Mouse (Mus musculus): ENCODE data around the gene Gm10197.

Gene Gm10197

DNA sequence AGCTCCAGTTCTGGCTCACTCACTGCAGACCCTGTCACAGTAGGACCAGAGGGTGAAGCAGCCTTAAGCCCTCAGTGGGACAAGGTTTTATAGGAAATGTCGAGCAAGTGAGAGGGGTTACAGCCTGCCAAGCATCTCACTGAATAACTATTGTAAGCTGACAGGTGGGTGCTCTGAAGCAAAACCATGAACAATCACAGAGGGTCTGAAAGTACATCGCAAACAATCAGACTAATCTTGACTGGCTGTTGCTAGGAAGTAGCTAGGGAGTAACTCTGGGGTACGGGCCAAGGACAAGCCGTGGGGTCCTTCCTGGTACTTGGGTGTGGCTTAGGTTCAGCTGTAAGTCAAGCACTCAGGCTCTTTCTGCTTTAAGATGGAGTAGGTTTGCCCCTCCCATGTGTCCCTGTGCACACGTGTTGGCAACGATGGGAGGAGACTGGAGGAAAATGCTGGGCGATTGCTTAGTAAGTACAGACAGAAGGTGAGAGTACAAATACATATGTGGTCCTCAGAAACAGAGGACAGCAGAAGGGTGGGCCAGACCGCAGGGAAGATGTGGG, 21.3 kb upstream of the Gm10197 start:
- no peak for DNase-seq

DNA sequence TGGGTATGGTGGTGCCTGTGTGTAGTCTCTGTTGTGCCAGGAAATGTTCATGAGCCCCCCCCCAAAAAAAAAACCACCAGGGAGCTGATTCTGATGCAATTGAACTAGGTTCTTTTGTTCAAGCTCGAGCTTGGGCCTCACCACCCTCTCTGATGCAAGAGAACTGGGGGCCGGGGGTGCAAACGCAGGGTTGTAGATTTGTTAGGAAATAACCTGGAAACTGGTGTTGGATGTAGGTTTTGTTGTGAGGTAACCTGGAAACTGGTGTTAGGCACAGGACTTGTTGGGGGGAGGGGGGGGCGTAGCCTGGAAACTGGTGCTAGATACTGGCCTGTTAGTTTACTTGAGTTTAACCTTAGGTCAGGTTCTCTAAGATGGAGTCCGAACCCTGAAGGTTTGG, 20.2 kb upstream of the Gm10197 start:
- DNase-seq, result no peak

- DNase-seq, result no peak
Observed at GRCm38 (mm10) chr19:53391386-53391785, 19.8 kb upstream of the Gm10197 start.

DNA sequence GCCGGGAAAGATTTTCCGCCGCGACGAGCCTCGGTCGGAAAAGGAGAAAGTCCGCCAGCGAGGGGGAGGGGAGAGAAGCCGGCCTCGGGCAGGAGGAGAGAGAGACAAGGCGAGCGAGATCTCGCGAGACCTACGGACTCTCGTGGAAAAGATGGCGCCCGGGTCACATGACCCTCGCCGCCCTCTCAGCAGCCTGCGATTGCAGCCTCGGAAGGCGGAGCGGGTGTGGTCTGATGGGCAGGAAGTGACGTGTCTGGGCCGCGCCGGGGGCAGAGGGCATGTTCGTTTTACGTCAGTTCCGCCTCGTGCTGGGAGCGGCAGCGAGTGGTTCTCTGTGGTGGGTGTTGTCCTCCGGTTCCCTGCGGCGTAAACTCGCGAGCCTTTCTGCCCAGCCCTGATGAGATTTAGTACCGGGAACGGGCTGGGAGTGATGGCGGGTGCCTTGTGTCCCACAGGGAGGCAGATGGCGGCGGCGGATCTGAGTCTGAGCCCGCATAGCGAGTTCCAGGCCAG, 19.0 kb upstream of the Gm10197 start, which contains the start of gene Smndc1:
Gene Smndc1, minus strand, starts transcription at position 84 of the 513 bp plus-strand sequence.
- DNase-seq, result peak; percentile 100

GRCm38 (mm10) chr19:53389851-53390431, 18.4 kb upstream of the Gm10197 start:
- no peak for DNase-seq

DNA sequence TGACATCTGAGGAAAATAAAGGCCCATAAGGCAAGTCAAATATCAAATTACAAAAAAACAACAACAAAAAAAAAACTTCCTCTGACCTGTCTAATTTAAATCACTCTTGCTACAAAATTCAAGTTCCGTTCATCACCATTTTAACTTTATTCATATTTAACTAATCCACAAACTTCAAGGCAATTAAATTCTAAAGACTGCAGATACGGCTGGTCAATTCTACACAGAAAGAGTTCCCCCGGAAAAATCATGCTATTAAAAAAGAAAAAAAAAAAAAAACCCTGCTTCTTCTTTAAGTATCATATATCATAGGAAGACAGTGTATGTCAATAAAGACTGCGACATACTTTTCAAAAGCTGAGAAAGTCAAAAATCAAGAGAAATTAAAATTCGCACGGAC, 17.9 kb upstream of the Gm10197 start:
- DNase-seq, result no peak

DNA sequence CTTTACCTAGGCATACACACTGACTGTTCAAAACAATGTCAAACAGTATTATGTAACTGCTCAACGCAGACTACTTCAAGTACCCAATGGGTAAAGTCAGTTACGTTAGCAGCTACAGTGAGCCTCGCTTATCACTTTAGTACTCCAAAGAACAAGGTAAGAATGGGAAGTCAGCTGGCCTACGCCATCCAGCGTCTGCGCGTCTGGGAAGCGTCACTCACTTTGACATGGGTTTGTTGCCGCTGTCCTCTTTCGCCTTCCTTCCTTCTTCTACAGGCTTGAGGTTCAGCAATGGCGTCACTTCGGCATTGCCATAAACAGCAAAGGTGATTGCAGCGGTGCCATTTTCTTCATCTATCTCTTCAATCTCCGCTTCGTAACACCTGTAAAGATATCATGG, 11.8 kb upstream of the Gm10197 start:
- no peak for DNase-seq

DNA sequence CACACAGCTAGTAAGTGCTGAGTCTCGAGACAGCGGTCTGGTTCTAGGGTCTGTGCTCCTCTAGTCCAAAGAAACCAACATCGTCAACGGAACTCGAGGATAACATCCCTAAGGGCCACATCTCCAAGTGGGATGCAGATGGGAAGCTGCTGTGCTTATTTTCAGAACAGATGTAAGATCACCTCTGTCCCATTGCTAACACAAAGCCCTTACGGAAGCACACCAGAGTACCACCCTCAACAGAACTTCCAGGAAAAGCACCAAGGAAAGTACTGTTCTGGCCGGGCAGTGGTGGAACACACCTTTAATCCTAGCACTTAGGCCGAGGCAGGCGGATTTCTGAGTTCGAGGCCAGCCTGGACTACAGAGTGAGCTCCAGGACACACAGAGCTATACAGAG, 6.9 kb upstream of the Gm10197 start:
- DNase-seq, result no peak

GRCm38 (mm10) chr19:53377652-53378051, 6.1 kb upstream of the Gm10197 start:
- DNase-seq, result no peak

GRCm38 (mm10) chr19:53375816-53376215, 4.2 kb upstream of the Gm10197 start:
- no peak for DNase-seq

DNA sequence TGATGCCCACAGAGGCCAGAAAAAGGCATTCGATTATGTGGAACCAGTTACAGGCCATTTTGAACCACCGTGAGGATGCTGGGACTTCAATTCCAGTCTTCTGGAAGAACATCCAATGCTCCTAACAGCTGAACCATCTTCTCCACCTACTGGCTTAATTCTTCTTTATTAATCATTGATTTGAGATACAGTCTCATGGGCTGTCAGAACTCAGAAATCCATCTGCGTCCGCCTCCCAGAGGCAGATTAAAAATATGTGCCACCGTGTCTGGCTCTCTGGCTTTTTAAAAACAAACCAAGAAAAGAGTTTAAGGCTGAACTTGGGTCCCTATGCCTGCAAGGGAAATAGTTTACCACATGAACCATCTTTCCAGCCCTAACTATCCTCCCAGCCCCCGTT, 3.7 kb upstream of the Gm10197 start:
- DNase-seq, result no peak

GRCm38 (mm10) chr19:53373570-53373969, 2.0 kb upstream of the Gm10197 start:
- no peak for DNase-seq

DNA sequence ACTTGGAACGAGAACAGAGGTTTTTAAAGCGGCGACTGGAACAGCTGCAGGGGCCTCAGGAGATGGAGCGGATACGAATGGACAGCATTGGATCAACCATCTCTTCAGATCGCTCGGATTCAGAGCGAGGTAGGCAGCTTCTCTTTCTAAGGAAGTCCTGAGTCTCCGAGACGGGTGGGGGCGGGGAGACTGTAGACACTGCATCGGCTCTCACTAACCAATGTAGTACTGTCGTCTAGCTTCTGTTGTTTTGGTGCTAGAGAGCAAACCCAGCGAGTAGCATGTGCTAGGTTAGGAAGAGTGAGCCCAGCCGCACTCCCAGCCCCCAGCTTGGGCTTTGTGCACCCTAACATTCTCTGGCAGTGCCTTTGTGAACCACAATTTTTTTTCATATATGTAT, 1.3 kb downstream of the Gm10197 start:
- no peak for DNase-seq

- DNase-seq, result peak; percentile 81
Observed at GRCm38 (mm10) chr19:53369469-53370043, 2.0 kb downstream of the Gm10197 start.

DNA sequence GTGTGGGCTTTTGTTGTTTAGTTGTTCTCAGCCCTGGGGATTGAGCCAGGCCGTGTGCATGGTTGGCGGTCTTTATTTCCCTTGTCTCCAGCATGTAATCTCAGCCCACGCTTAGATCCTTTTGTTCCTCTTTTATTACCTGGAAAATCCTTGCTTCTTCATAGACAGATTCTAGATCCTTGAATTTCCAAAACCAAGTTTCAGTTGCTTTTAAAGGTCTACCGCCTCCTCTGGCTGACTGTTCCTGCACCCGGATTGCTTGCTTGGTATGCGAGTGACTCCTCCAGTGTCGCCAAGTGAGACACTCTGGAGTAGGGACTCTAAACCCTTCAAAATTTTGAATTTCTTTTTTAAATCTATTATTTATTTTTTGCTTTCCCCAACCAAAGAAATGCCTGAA, 4.7 kb downstream of the Gm10197 start:
- DNase-seq, result no peak

DNA sequence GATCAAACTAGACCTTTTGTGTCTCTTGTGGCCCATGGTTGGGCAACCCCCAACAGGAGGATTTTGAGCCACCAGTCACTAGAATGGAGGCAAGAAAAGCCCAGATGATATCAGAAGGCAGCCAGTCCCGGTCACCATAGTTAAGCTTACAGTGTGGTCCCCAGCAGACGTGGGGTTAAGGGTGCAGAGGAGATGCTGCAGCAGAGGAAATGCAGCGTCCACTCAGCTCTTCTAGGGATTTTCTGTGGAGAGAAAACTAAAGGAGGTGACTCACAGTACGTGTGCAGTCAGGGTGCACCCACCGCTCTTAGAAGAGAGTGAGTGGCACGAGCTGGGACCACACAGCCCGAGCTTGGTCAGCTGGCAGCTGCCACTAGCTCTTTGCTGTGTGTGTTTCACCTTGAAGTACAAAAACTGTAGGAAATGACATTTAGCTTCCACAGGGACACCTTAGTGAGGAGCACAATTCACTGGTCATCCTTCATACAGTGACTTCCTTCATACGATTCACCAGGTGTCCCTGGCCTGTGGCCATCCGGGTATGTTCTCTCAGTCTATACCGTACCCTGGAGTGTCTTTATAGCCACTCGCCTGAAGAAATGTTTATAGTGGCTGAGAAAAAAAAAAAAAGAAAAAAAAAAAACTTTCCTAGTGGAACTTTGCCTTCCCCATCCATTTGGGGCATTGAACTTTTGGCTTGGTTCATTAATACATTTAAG, 5.3 kb downstream of the Gm10197 start:
- no peak for DNase-seq

GRCm38 (mm10) chr19:53364963-53365362, 6.6 kb downstream of the Gm10197 start:
- peak; percentile 71 for DNase-seq

DNA sequence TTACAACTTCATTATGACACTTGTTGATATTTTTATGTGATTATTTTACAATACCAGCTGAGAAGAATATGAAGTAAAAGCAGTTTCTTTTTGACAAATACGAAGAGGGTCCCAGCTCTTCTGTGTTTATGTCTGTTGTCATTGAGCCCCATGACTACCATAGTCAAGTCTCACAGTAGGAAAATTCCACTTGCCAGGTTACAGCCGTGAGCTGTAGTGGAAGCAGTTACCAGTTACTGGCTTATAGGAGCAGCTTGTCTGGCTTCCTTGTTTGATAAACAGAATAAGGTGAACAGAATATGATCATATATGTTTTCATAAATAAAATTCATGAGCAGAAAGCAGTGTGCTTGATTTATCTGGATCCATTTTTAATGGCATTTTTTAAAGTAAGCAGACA, 7.0 kb downstream of the Gm10197 start:
- no peak for DNase-seq

DNA sequence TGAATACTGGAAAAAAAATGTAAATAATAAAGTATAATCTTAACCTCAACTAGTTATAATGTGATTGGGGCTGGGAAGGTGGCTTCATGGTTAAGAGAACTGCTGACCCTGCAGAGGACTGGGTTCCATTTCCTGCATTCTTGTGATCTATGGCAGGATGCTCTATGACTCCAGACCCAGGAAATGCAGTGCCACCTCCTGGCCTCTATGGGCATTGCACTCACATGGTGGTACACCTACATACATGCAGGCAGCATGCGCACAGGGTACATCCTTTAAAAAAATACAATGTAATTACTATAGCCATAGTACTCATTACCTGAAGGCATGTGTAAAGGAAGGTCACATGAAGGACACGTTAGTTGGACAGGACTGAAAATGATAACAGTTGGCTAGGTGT, 8.6 kb downstream of the Gm10197 start:
- peak; percentile 75 for DNase-seq

- DNase-seq, result no peak
Observed at GRCm38 (mm10) chr19:53360265-53360958, 11.2 kb downstream of the Gm10197 start.

DNA sequence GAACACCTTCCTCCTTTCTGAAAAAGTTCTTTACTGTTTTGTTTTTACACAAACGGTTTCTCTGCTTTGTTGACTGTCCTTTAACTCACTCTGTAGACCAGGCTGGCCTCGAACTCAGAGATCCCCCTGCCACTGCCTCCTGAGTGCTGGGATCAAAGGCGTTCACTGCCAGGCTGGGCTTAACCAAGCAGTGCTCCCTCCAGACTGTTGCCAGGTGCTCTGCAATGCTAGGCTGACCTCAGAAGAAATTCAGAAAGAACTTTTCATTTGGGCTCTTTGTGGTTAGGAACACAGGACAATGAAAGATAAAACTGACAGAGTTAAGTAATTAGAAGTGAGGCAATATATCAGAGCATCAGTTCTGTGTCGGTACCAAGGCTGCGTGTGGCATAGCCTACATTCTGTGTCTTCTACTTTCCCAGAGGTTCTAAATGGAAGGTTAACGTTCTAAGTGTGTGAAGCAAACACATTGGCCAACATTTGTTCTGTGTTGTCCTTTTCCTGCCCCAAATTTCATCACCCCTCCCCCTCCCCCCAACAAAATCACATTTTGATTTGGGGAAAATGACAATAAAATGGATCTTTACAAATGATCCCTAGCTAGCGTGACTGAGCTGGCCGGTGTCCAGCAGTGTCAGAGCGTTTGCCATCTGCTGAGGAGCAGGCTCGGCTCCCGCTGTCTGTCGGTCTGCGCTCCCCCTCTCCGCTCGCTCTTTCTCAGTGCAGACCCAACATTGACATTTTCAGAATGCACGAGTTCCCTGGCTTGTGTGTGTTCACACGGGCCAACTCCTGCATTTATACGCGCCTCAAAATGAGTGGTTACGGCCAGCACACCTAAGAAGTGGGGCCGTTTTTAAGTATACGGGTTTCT, 12.2 kb downstream of the Gm10197 start:
- DNase-seq, result no peak

DNA sequence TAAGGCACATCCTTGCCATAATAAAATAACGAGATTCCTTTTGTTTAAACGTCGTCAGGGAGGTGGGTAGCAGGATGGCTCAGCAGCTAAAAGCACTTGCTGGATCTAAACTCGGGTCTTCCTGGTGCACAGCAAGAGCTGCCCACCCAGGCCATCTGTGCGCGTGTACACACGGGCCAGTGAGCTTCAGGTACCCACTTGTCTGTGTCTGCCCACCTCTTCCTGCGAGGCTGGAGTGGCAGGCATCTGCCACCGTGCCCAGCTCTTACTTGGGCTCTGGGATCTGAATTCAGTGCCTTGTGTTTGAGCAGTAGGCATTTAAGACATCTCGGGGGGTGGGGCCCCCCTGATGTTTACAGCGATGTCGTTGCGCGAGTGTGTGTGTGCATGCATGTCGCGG, 16.5 kb downstream of the Gm10197 start:
- no peak for DNase-seq
